Mouse (Mus musculus): Measurements from ENCODE around the gene Rab5c.

DNA sequence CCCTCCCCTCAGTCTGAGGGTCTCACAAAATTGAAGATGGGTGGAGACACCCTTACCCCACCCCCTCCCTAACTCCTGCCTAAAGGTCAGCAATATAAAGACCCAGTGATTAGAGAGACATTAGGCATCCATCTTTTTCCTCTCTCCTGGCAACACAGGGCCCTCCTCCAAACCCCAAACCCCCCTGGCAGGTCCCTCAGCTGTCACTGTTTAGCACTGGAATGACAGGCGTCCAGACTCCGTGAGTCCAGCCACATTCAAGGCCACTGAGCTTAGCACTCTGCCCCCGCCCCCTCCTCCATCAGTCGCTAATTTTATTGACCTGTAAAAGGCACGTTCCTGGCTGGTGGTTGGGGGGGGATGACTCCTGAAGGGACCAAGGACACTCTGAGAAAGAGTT is 44.9 kb downstream of the Rab5c start:
- TF ChIP-seq CTCF (conservative IDR thresholded peaks at IDR 0.05; ENCODE audit: insufficient read depth, insufficient read length, low read depth, low read length) (no peak), POLR2A (IDR thresholded peaks at IDR 0.05; ENCODE audit: low read depth, low read length) (no peak)
